20 mouse cellular contexts compared by ENCODE assay signal in the genomic region with DNA sequence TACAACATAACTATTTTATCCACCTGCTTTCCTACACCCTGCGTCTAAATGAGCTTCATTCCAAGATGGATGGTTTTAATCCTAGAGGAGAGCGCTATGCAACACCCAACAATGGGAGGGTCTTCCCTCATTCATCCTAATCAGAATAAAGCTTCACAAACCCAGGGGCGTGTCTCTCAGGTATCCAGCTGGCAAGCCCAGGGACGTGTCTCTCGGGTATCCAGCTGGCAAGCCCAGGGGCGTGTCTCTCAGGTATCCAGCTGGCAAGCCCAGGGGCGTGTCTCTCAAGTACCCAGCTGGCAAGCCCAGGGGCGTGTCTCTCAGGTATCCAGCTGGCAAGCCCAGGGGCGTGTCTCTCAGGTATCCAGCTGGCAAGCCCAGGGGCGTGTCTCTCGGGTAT. TPM values are rescaled to one million over a fixed set of nuclear protein-coding genes. Genes with fewer than 3 reads are reported as not detected.
A peak's percentile ranks its signal among the peaks of the same experiment; 100 is the strongest.
DNase-seq lines count a peak whose midpoint lies in the region; ATAC-seq and TF ChIP-seq lines count a peak whose summit lies in the region.
"Not testable (repeated sequence)": the region's sequence is repeated elsewhere in the genome, so short reads cannot be mapped to it uniquely, and the experiment has no call there.
"Had no signal": no experiment of that assay in that cellular context is flagged by ENCODE, and none has a peak within 500 bp of the region (broad histone marks: within the 10 kb centered on the region; RNA-seq: fewer than 3 reads in every experiment).

No protein-coding gene starts in this region.

- H3K9ac ChIP-seq in ES-Bruce4 (ENCODE audit: low read depth, poor library complexity, severe bottlenecking); embryonic facial prominence, embryonic 14.5 days (ENCODE audit: low read depth, low read length): not testable (repeated sequence)

- not testable (repeated sequence) for ATAC-seq in embryonic facial prominence, embryonic 14.5 days (ENCODE audit: low read depth)

- not testable (repeated sequence) for H3K36me3 ChIP-seq in ES-Bruce4 (ENCODE audit: control insufficient read depth, insufficient read depth, low read length, poor library complexity, severe bottlenecking)
- peaks cover 36% of the 10 kb centered on the region for H3K36me3 ChIP-seq in embryonic facial prominence, embryonic 14.5 days (ENCODE audit: control insufficient read depth, insufficient read depth, low read length)

- not testable (repeated sequence) for H3K4me1 ChIP-seq in ES-Bruce4 (ENCODE audit: control insufficient read depth, insufficient read depth, low read length); embryonic facial prominence, embryonic 14.5 days (ENCODE audit: control insufficient read depth, insufficient read depth, low read length)

- not testable (repeated sequence) for TF ChIP-seq CTCF in ES-Bruce4 (IDR thresholded peaks at IDR 0.05; ENCODE audit: low read depth, low read length)

- H3K27me3 ChIP-seq in ES-Bruce4 (ENCODE audit: control insufficient read depth, insufficient read depth, low read length, poor library complexity, severe bottlenecking); embryonic facial prominence, embryonic 14.5 days (replicated peaks; ENCODE audit: control insufficient read depth, insufficient read depth, low read length): not testable (repeated sequence)

- H3K4me3 ChIP-seq in ES-Bruce4 (ENCODE audit: low read depth, low read length); embryonic facial prominence, embryonic 14.5 days (ENCODE audit: low read depth, low read length): not testable (repeated sequence)

- not testable (repeated sequence) for TF ChIP-seq POLR2A in ES-Bruce4 (IDR thresholded peaks at IDR 0.05; ENCODE audit: insufficient read depth, low read length)

- TF ChIP-seq EP300 in ES-Bruce4 (IDR thresholded peaks at IDR 0.05; ENCODE audit: insufficient read depth, low read depth, low read length) = 0 out of 2 replicates have a peak, but pooled peaks have one; percentile 25

- H3K4me2 ChIP-seq in embryonic facial prominence, embryonic 14.5 days (ENCODE audit: low read depth, low read length) = not testable (repeated sequence)

- 76% methylated on average over 11 of the region's 11 CpGs for WGBS in embryonic facial prominence, embryonic 14.5 days

- H3K27ac ChIP-seq in ES-Bruce4 (ENCODE audit: insufficient read depth, low read length) = 0 out of 2 replicates have a peak overlapping the region, but pooled peaks have one; percentile 66
- H3K27ac ChIP-seq in embryonic facial prominence, embryonic 14.5 days (replicated peaks; ENCODE audit: low read depth, low read length) = not testable (repeated sequence)

- peaks cover 12% of the 10 kb centered on the region for H3K9me3 ChIP-seq in ES-Bruce4 (replicated peaks; ENCODE audit: control insufficient read depth, insufficient read depth, low read length, poor library complexity, severe bottlenecking)
- peaks cover 14% of the 10 kb centered on the region for H3K9me3 ChIP-seq in embryonic facial prominence, embryonic 14.5 days (ENCODE audit: control insufficient read depth, low read length)

- DNase-seq in R1 (ENCODE audit: low read depth, low spot score) = peak; percentile 68
- DNase-seq in embryonic facial prominence, embryonic 14.5 days (ENCODE audit: low spot score) = peak; percentile 52
- peak; percentile 40 for DNase-seq in lung, postnatal 36 days
- DNase-seq in urinary bladder, postnatal 14 days (ENCODE audit: low spot score) = peak; percentile 28

RNA-seq across cellular contexts. Expression of gene Zfp667, which starts 14.4 kb away (rescaled TPM):
- 12.7 and 12.8 TPM in 2 replicates for polyA plus RNA-seq in ES-Bruce4 (2011; ENCODE audit: insufficient read depth, insufficient read length, low read depth, missing spikeins)
- 10.4 and 11.9 TPM in 2 replicates for polyA plus RNA-seq in embryonic facial prominence, embryonic 14.5 days (2014; fragmentation: Nextera tagmentation; extraction: Ambion mirVana)

RNA-seq across cellular contexts. Expression of gene Zfp583, which starts 30.3 kb away (rescaled TPM):
- polyA plus RNA-seq in ES-Bruce4 (2011; ENCODE audit: insufficient read depth, insufficient read length, low read depth, missing spikeins) = 4.4 and 6.2 TPM in 2 replicates
- polyA plus RNA-seq in embryonic facial prominence, embryonic 14.5 days (2014; fragmentation: Nextera tagmentation; extraction: Ambion mirVana) = 6.2 and 6.5 TPM in 2 replicates
- polyA plus RNA-seq: Patski had no signal

RNA-seq across cellular contexts. Expression of gene Gm3854, which starts 42.8 kb away (rescaled TPM):
- 3.2 and 3.8 TPM in 2 replicates for polyA plus RNA-seq in ES-Bruce4 (2011; ENCODE audit: insufficient read depth, insufficient read length, low read depth, missing spikeins)
- polyA plus RNA-seq in embryonic facial prominence, embryonic 14.5 days (2014; fragmentation: Nextera tagmentation; extraction: Ambion mirVana) = 1.3 and 1.4 TPM in 2 replicates
- polyA plus RNA-seq: erythroblast, embryonic 14.5 days; G1E had no signal

RNA-seq across cellular contexts. Expression of gene Epp13, which starts 48.3 kb away (rescaled TPM):
- polyA plus RNA-seq in ES-Bruce4 (2011; ENCODE audit: insufficient read depth, insufficient read length, low read depth, missing spikeins) = 40.1 and 42.4 TPM in 2 replicates
- polyA plus RNA-seq in embryonic facial prominence, embryonic 14.5 days (2014; fragmentation: Nextera tagmentation; extraction: Ambion mirVana) = 0.26 TPM in 1 of 2 replicates, not detected in the other
- polyA plus RNA-seq: activated CD4-positive, CD25-positive, alpha-beta regulatory T cell, adult 4 months; CD4-positive, CD25-positive, alpha-beta regulatory T cell, adult 4 months; cerebellum, adult 2 months; cortical plate, adult 2 months; embryonic facial prominence, embryonic 10.5 days; embryonic facial prominence, embryonic 12.5 days; embryonic facial prominence, embryonic 15.5 days; erythroblast, embryonic 14.5 days; forebrain, embryonic 10.5 days; forebrain, embryonic 12.5 days; forebrain, embryonic 14.5 days; forebrain, embryonic 16.5 days; frontal cortex, adult 2 months; G1E; Patski had no signal
